Mouse (Mus musculus): ENCODE measurements around the gene Proz.

DNA sequence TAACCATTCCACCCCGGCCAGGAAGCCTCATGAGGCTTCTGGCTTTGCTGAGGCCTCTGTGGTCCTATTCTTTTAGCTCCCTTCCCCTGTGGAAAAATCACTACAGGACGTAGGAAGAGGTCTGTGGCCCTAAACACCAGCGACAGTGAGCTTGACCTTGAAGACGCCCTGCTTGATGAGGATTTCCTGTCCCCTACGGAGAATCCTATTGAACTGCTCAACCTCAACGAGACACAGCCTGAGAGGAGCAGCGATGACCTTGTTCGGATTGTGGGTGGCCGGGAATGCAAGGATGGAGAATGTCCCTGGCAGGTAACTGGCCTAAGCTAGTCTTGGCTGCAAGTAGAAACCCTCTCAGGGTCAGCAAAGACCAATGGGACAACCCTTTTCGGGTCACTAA, 10.2 kb upstream of the Proz start:
- TF ChIP-seq CTCF (IDR thresholded peaks at IDR 0.05; ENCODE audit: low read depth) (no peak), EP300 (optimal IDR thresholded peaks at IDR 0.05) (no peak)
